Mouse (Mus musculus) myocyte (in vitro differentiated cells): ENCODE measurements around the gene Sult2b1. TPM values are rescaled to one million over a fixed set of nuclear protein-coding genes. Genes with fewer than 3 reads are reported as not detected.

ENCODE experiments used
- H3K27me3 ChIP-seq: one replicate; pipeline ENCODE4 v1.6.1; 2011; ENCODE audit not compliant: control insufficient read depth, insufficient read depth, insufficient read length
- H3K36me3 ChIP-seq: one replicate; pipeline ENCODE4 v1.6.1; 2011; ENCODE audit not compliant: control insufficient read depth, insufficient read depth
- H3K4me2 ChIP-seq: one replicate; pipeline ENCODE4 v1.6.1; 2011; ENCODE audit warnings: low read depth, control low read depth
- H3K4me3 ChIP-seq: one replicate; pipeline ENCODE4 v1.5.1; 2011; ENCODE audit warnings: mild to moderate bottlenecking, control low read depth, moderate library complexity
- H3K79me2 ChIP-seq: one replicate; pipeline ENCODE4 v1.6.1; 2011; ENCODE audit not compliant: control insufficient read depth, insufficient read depth
- H3ac ChIP-seq: one replicate; pipeline ENCODE4 v1.6.1; 2011; ENCODE audit not compliant: control insufficient read depth, insufficient read length
- CEBPB ChIP-seq: IDR thresholded peaks from 2 replicates; pipeline ENCODE4 v1.6.1; 2011; ENCODE audit warnings: mild to moderate bottlenecking, moderate library complexity; ENCODE audit not compliant: poor library complexity, insufficient read depth, severe bottlenecking
- E2F4 ChIP-seq: IDR thresholded peaks from one replicate; pipeline ENCODE4 v1.6.1; 2011; ENCODE audit warnings: mild to moderate bottlenecking, control low read depth, moderate library complexity; ENCODE audit not compliant: insufficient read depth
- MAX ChIP-seq: IDR thresholded peaks from one replicate; pipeline ENCODE4 v1.6.1; 2011; ENCODE audit warnings: low read depth, mild to moderate bottlenecking, control low read depth
- MYOD1 ChIP-seq, 3 experiments: IDR thresholded peaks; one replicate each; pipeline ENCODE4 v1.6.1; 2011; ENCODE audit warnings: control low read depth in 2 of 3, low read depth in 2 of 3, mild to moderate bottlenecking in 2 of 3, moderate library complexity in 1 of 3; ENCODE audit not compliant: insufficient read length in 2 of 3, control insufficient read depth in 1 of 3
- MYOG ChIP-seq, 3 experiments: IDR thresholded peaks; one replicate each; pipeline ENCODE4 v1.6.1; 2011; ENCODE audit warnings: control low read depth in 2 of 3, low read depth in 2 of 3, mild to moderate bottlenecking in 2 of 3; ENCODE audit not compliant: insufficient read length in 2 of 3, control insufficient read depth in 1 of 3, insufficient read depth in 1 of 3
- POLR2A ChIP-seq: IDR thresholded peaks from one replicate; pipeline ENCODE4 v1.6.1; 2011; ENCODE audit warnings: low read depth, mild to moderate bottlenecking, control low read depth, moderate library complexity; ENCODE audit not compliant: insufficient read length
- POLR2AphosphoS2 ChIP-seq: IDR thresholded peaks from one replicate; pipeline ENCODE4 v1.6.1; 2011; ENCODE audit warnings: low read depth, control low read depth; ENCODE audit not compliant: insufficient read length
- REST ChIP-seq: IDR thresholded peaks from one replicate; pipeline ENCODE4 v1.6.1; 2011; ENCODE audit warnings: mild to moderate bottlenecking, control low read depth, moderate library complexity; ENCODE audit not compliant: insufficient read depth, insufficient read length
- SRF ChIP-seq: IDR thresholded peaks from one replicate; pipeline ENCODE4 v1.6.1; 2011; ENCODE audit warnings: low read depth; ENCODE audit not compliant: control insufficient read depth, insufficient read length
- TCF12 ChIP-seq: IDR thresholded peaks from one replicate; pipeline ENCODE4 v1.6.1; 2011; ENCODE audit warnings: mild to moderate bottlenecking, control low read depth; ENCODE audit not compliant: poor library complexity, insufficient read depth, severe bottlenecking
- TCF3 ChIP-seq: IDR thresholded peaks from one replicate; pipeline ENCODE4 v1.6.1; 2011; ENCODE audit warnings: low read depth, control low read depth; ENCODE audit not compliant: insufficient read length
- USF1 ChIP-seq: IDR thresholded peaks from one replicate; pipeline ENCODE4 v1.6.1; 2011; ENCODE audit warnings: low read depth, mild to moderate bottlenecking, control low read depth, moderate library complexity
- polyA plus RNA-seq: library from polyadenylated mRNA; unstranded; fragments of >200 nt; fragmentation: generic; extraction: Trizol; gene quantifications from one replicate; pipeline ENCODE4 v1.2.1, GENCODE M21; 2012; ENCODE audit warnings: missing spikeins

Gene Sult2b1
- polyA plus RNA-seq, 1 experiment = 0.47 TPM

GRCm38 (mm10) chr7:45706721-45707241 is 77.7 kb downstream of the Sult2b1 start:
- no peaks in the 10 kb centered on the region for H3K36me3 ChIP-seq
- no peaks in the 10 kb centered on the region for H3K79me2 ChIP-seq
- H3K4me2 ChIP-seq = peak overlapping the region; percentile 73
- H3ac ChIP-seq = peak overlapping the region; percentile 73
- peak overlapping the region; percentile 51 for H3K4me3 ChIP-seq
- TF ChIP-seq POLR2AphosphoS2 = peak; percentile 82
- peak in 1 of 3 experiments; percentile 27 for TF ChIP-seq MYOD1 (IDR thresholded peaks at IDR 0.05; ENCODE audit: control insufficient read depth in 1 of 3, insufficient read length in 2 of 3, low read depth in 2 of 3)
- TF ChIP-seq E2F4 = no peak
- no peak for TF ChIP-seq REST
- TF ChIP-seq USF1 = no peak
- peak; percentile 79 for TF ChIP-seq POLR2A
- peak in 1 of 3 experiments; percentile 11 for TF ChIP-seq MYOG (IDR thresholded peaks at IDR 0.05; ENCODE audit: control insufficient read depth in 1 of 3, insufficient read depth in 1 of 3, insufficient read length in 2 of 3, low read depth in 2 of 3)
- no peaks in the 10 kb centered on the region for H3K27me3 ChIP-seq

GRCm38 (mm10) chr7:45705873-45706281 is 78.6 kb downstream of the Sult2b1 start:
- no peaks in the 10 kb centered on the region for H3K79me2 ChIP-seq
- peak overlapping the region; percentile 73 for H3ac ChIP-seq
- peak overlapping the region; percentile 51 for H3K4me3 ChIP-seq
- H3K27me3 ChIP-seq = no peaks in the 10 kb centered on the region
- no peak for TF ChIP-seq MAX
- peak; percentile 48 for TF ChIP-seq POLR2AphosphoS2
- TF ChIP-seq POLR2A = peak; percentile 35
- no peak for TF ChIP-seq REST
- H3K4me2 ChIP-seq = peak overlapping the region; percentile 73
- no peaks in the 10 kb centered on the region for H3K36me3 ChIP-seq

- H3K27me3 ChIP-seq = peaks cover 2% of the 10 kb centered on the region
- H3ac ChIP-seq = peak overlapping the region; percentile 73
- no peaks in the 10 kb centered on the region for H3K36me3 ChIP-seq
- TF ChIP-seq CEBPB (no peak), POLR2A (peak; percentile 9)
- no peaks in the 10 kb centered on the region for H3K79me2 ChIP-seq
- H3K4me3 ChIP-seq = peak overlapping the region; percentile 51
- peak overlapping the region; percentile 73 for H3K4me2 ChIP-seq
Observed at GRCm38 (mm10) chr7:45705443-45705864, 79.0 kb downstream of the Sult2b1 start.

GRCm38 (mm10) chr7:45704730-45705442 is 79.6 kb downstream of the Sult2b1 start, which contains the start of gene Dbp:
Gene Dbp (plus strand): TSS chr7:45705088.
- no peaks in the 10 kb centered on the region for H3K79me2 ChIP-seq
- no peaks in the 10 kb centered on the region for H3K36me3 ChIP-seq
- TF ChIP-seq MAX (no peak), TCF12 (no peak), TCF3 (no peak), CEBPB (no peak), USF1 (peak; percentile 41), SRF (peak; percentile 81), POLR2AphosphoS2 (no peak), REST (no peak), MYOG (IDR thresholded peaks at IDR 0.05; ENCODE audit: control insufficient read depth in 1 of 3, insufficient read depth in 1 of 3, insufficient read length in 2 of 3, low read depth in 2 of 3) (peak in 1 of 3 experiments; percentile 50), E2F4 (no peak), MYOD1 (IDR thresholded peaks at IDR 0.05; ENCODE audit: control insufficient read depth in 1 of 3, insufficient read length in 2 of 3, low read depth in 2 of 3) (peak in 2 of 3 experiments; percentile 35 to 41), POLR2A (peak; percentile 33)
- peak within 1 kb of the TSS; percentile 51 for H3K4me3 ChIP-seq
- H3K4me2 ChIP-seq = peak within 1 kb of the TSS; percentile 96
- H3ac ChIP-seq = peak within 1 kb of the TSS; percentile 73
- peaks cover 8% of the 10 kb centered on the region for H3K27me3 ChIP-seq

- Histone ChIP-seq H3ac (no peak overlapping the region), H3K79me2 (no peaks in the 10 kb centered on the region), H3K4me2 (peak overlapping the region; percentile 96), H3K27me3 (peaks cover 16% of the 10 kb centered on the region), H3K36me3 (no peaks in the 10 kb centered on the region), H3K4me3 (peak overlapping the region; percentile 51)
- TF ChIP-seq POLR2AphosphoS2 (peak; percentile 57), SRF (no peak)
Observed at GRCm38 (mm10) chr7:45704046-45704559, 80.4 kb downstream of the Sult2b1 start.
